Mouse (Mus musculus) heart, adult 2 months (tissue): ENCODE data around the gene Olfr117. TPM values are rescaled to one million over a fixed set of nuclear protein-coding genes. Genes with fewer than 3 reads are reported as not detected.
"Not testable (repeated sequence)": the region's sequence is repeated elsewhere in the genome, so short reads cannot be mapped to it uniquely, and the experiment has no call there.

Experiments used
- DNase-seq, 2 experiments: peaks; one replicate each; pipeline ENCODE4 v3.0.0; 2021
- H3K27ac ChIP-seq: fragments of 200-600 bp; 2 replicates; pipeline ENCODE4 v1.8.1; 2022
- H3K27me3 ChIP-seq: fragments of 200-500 bp; 2 replicates; pipeline ENCODE4 v1.6.1; 2012; ENCODE audit warnings: mild to moderate bottlenecking, low read length, inconsistent platforms, mixed read lengths; ENCODE audit not compliant: control insufficient read depth, insufficient read depth
- H3K36me3 ChIP-seq: fragments of 200-500 bp; 2 replicates; pipeline ENCODE4 v1.6.1; 2012; ENCODE audit warnings: low read length, inconsistent platforms; ENCODE audit not compliant: control insufficient read depth, insufficient read depth
- H3K4me1 ChIP-seq: fragments of 200-500 bp; 2 replicates; pipeline ENCODE4 v1.6.1; 2011; ENCODE audit warnings: low read length; ENCODE audit not compliant: control insufficient read depth, insufficient read depth
- H3K4me3 ChIP-seq: fragments of 200-600 bp; 2 replicates; pipeline ENCODE4 v1.8.1; 2022
- H3K79me2 ChIP-seq: fragments of 200-500 bp; replicated peaks from 2 replicates; pipeline ENCODE4 v1.6.1; 2012; ENCODE audit warnings: mild to moderate bottlenecking, inconsistent platforms, low read length, moderate library complexity, mixed read lengths; ENCODE audit not compliant: control insufficient read depth, insufficient read depth
- H3K9ac ChIP-seq: fragments of 200-500 bp; 2 replicates; pipeline ENCODE4 v1.6.1; 2012; ENCODE audit warnings: low read depth, mild to moderate bottlenecking, control low read depth, inconsistent platforms, low read length, mixed read lengths
- CTCF ChIP-seq: fragments of 200-600 bp; IDR thresholded peaks from 2 replicates; pipeline ENCODE4 v1.8.1; 2022; ENCODE audit warnings: antibody characterized with exemption, mild to moderate bottlenecking, moderate library complexity
- EP300 ChIP-seq: fragments of 200-500 bp; IDR thresholded peaks from 2 replicates; pipeline ENCODE4 v1.6.1; 2011; ENCODE audit warnings: low read depth, low read length, control low read depth; ENCODE audit not compliant: insufficient read depth
- POLR2A ChIP-seq: fragments of 200-500 bp; IDR thresholded peaks from 2 replicates; pipeline ENCODE4 v1.6.1; 2011; ENCODE audit warnings: mild to moderate bottlenecking, low read depth, low read length, control low read depth; ENCODE audit not compliant: insufficient read depth
- WGBS: fragments of 180-500 bp; shearing (Covaris S2); methylation state at CpG from one replicate; pipeline ENCODE4 v1.1.7; 2018; 5-methylcytosine and 5-hydroxymethylcytosine counted together
- intact Hi-C: fragments of 180-260 bp; cut with DNase I; formaldehyde crosslinking; loops from one replicate; pipeline ENCODE4 v1.15.1; 2025
- long read RNA-seq: library from polyadenylated mRNA; stranded (forward); transcript quantifications from one replicate; pipeline ENCODE4 v2.0.0, GENCODE M21; 2021
- polyA plus RNA-seq: library from polyadenylated mRNA; depleted of rRNA; stranded (reverse); fragments of >200 nt; gene quantifications from 2 replicates; pipeline ENCODE4 v1.2.3, GENCODE M21; 2012; rRNA removed
- total RNA-seq, 2 experiments: library from RNA; stranded (reverse); gene quantifications; 2 replicates each; pipeline ENCODE4 v1.2.3; 2021

The Olfr117 gene
- total RNA-seq (not detected), polyA plus RNA-seq (not detected in 2 replicates)
- long read RNA-seq: 0 reads

GRCm38 (mm10) chr17:37663682-37664081 lies at the start of gene Olfr117:
TSS of gene Olfr117 (minus strand) at chr17:37663782.
- no peaks in the 10 kb centered on the region for H3K36me3 ChIP-seq
- no peak for DNase-seq
- no peak within 1 kb of the TSS for H3K27ac ChIP-seq
- WGBS: 28% methylated on average over 1 of the region's 1 CpGs
- H3K9ac ChIP-seq: no peak within 1 kb of the TSS
- no peaks in the 10 kb centered on the region for H3K79me2 ChIP-seq
- H3K27me3 ChIP-seq: no peaks in the 10 kb centered on the region
- intact Hi-C loops: no loop called here
- no peaks in the 10 kb centered on the region for H3K4me1 ChIP-seq
- H3K4me3 ChIP-seq: no peak within 1 kb of the TSS
- TF ChIP-seq CTCF: no peak
- TF ChIP-seq POLR2A: no peak
- no peak for TF ChIP-seq EP300

GRCm38 (mm10) chr17:37696264-37696663 lies 32.7 kb upstream of the Olfr117 start, which contains the start of gene Olfr119:
TSS of gene Olfr119 (plus strand) at chr17:37696564.
- H3K36me3 ChIP-seq, H3K9ac ChIP-seq, DNase-seq, H3K27me3 ChIP-seq, H3K79me2 ChIP-seq, H3K27ac ChIP-seq, intact Hi-C loops, H3K4me1 ChIP-seq, H3K4me3 ChIP-seq: not testable (repeated sequence)
- WGBS: 53% methylated on average over 1 of the region's 1 CpGs

GRCm38 (mm10) chr17:37666688-37667087 lies 3.1 kb upstream of the Olfr117 start, which contains the start of gene Olfr118:
TSS of gene Olfr118 (plus strand) at chr17:37666988.
- no peaks in the 10 kb centered on the region for H3K4me1 ChIP-seq
- WGBS: 48% methylated on average over 2 of the region's 2 CpGs
- H3K27ac ChIP-seq: no peak within 1 kb of the TSS
- intact Hi-C loops: no loop called here
- no peak within 1 kb of the TSS for H3K4me3 ChIP-seq
- no peaks in the 10 kb centered on the region for H3K79me2 ChIP-seq
- no peaks in the 10 kb centered on the region for H3K36me3 ChIP-seq
- H3K9ac ChIP-seq: no peak within 1 kb of the TSS
- TF ChIP-seq POLR2A (no peak), EP300 (no peak)
- no peak for DNase-seq
- H3K27me3 ChIP-seq: no peaks in the 10 kb centered on the region

- no peak for DNase-seq
- no peak within 1 kb of the TSS for H3K27ac ChIP-seq
- 67% methylated on average over 2 of the region's 2 CpGs for WGBS
- H3K36me3 ChIP-seq: no peaks in the 10 kb centered on the region
- no peaks in the 10 kb centered on the region for H3K4me1 ChIP-seq
- H3K79me2 ChIP-seq: no peaks in the 10 kb centered on the region
- intact Hi-C loops: no loop called here
- no peaks in the 10 kb centered on the region for H3K27me3 ChIP-seq
- H3K9ac ChIP-seq: no peak within 1 kb of the TSS
- TF ChIP-seq CTCF (no peak), EP300 (no peak), POLR2A (no peak)
- H3K4me3 ChIP-seq: no peak within 1 kb of the TSS
Observed at GRCm38 (mm10) chr17:37627009-37627408, 36.6 kb downstream of the Olfr117 start, which contains the start of the genes Olfr115 and Olfr116. TSS of gene Olfr115 (minus strand) at chr17:37627109. TSS of gene Olfr116 (minus strand) at chr17:37627199.

Other genes starting within 250 kb of the Olfr117 start
- gene Olfr108, start 218.3 kb downstream of the Olfr117 start, total RNA-seq: not detected
- not detected in 2 replicates for gene Olfr108, start 218.3 kb downstream of the Olfr117 start, polyA plus RNA-seq
- not detected for gene Olfr109, start 204.9 kb downstream of the Olfr117 start, total RNA-seq
- not detected in 2 replicates for gene Olfr109, start 204.9 kb downstream of the Olfr117 start, polyA plus RNA-seq
- gene H2-M2, start 180.2 kb downstream of the Olfr117 start, total RNA-seq: not detected
- gene H2-M2, start 180.2 kb downstream of the Olfr117 start, polyA plus RNA-seq: 0.10 TPM in 1 of 2 replicates, not detected in the other
- gene Olfr110, start 171.3 kb downstream of the Olfr117 start, total RNA-seq: not detected
- not detected in 2 replicates for gene Olfr110, start 171.3 kb downstream of the Olfr117 start, polyA plus RNA-seq
- not detected for gene Olfr111, start 155.8 kb downstream of the Olfr117 start, total RNA-seq
- gene Olfr111, start 155.8 kb downstream of the Olfr117 start, polyA plus RNA-seq: 0.12 TPM in 1 of 2 replicates, not detected in the other
- not detected for gene Olfr112, start 94.3 kb downstream of the Olfr117 start, total RNA-seq
- gene Olfr112, start 94.3 kb downstream of the Olfr117 start, polyA plus RNA-seq: not detected in 2 replicates
- gene Olfr113, start 86.1 kb downstream of the Olfr117 start, total RNA-seq: not detected
- not detected in 2 replicates for gene Olfr113, start 86.1 kb downstream of the Olfr117 start, polyA plus RNA-seq
- gene Olfr114, start 71.0 kb downstream of the Olfr117 start, total RNA-seq: not detected
- gene Olfr114, start 71.0 kb downstream of the Olfr117 start, polyA plus RNA-seq: not detected in 2 replicates
- not detected for gene Olfr115, start 36.7 kb downstream of the Olfr117 start, total RNA-seq
- gene Olfr115, start 36.7 kb downstream of the Olfr117 start, polyA plus RNA-seq: not detected in 2 replicates
- gene Olfr116, start 36.6 kb downstream of the Olfr117 start, total RNA-seq: not detected
- not detected in 2 replicates for gene Olfr116, start 36.6 kb downstream of the Olfr117 start, polyA plus RNA-seq
- gene Olfr118, start 3.2 kb upstream of the Olfr117 start, total RNA-seq: not detected
- gene Olfr118, start 3.2 kb upstream of the Olfr117 start, polyA plus RNA-seq: not detected in 2 replicates
- not detected for gene Olfr119, start 32.8 kb upstream of the Olfr117 start, total RNA-seq
- not detected in 2 replicates for gene Olfr119, start 32.8 kb upstream of the Olfr117 start, polyA plus RNA-seq
- not detected for gene Olfr120, start 58.0 kb upstream of the Olfr117 start, total RNA-seq
- not detected in 2 replicates for gene Olfr120, start 58.0 kb upstream of the Olfr117 start, polyA plus RNA-seq
- gene Olfr121, start 85.1 kb upstream of the Olfr117 start, total RNA-seq: not detected
- not detected in 2 replicates for gene Olfr121, start 85.1 kb upstream of the Olfr117 start, polyA plus RNA-seq
- gene Olfr122, start 104.8 kb upstream of the Olfr117 start, total RNA-seq: not detected
- gene Olfr122, start 104.8 kb upstream of the Olfr117 start, polyA plus RNA-seq: not detected in 2 replicates
- not detected for gene Olfr123, start 129.7 kb upstream of the Olfr117 start, total RNA-seq
- gene Olfr123, start 129.7 kb upstream of the Olfr117 start, polyA plus RNA-seq: not detected in 2 replicates
- not detected for gene Olfr124, start 136.1 kb upstream of the Olfr117 start, total RNA-seq
- not detected in 2 replicates for gene Olfr124, start 136.1 kb upstream of the Olfr117 start, polyA plus RNA-seq
- not detected for gene Olfr125, start 169.2 kb upstream of the Olfr117 start, total RNA-seq
- not detected in 2 replicates for gene Olfr125, start 169.2 kb upstream of the Olfr117 start, polyA plus RNA-seq
- gene Olfr126, start 183.7 kb upstream of the Olfr117 start, total RNA-seq: not detected
- gene Olfr126, start 183.7 kb upstream of the Olfr117 start, polyA plus RNA-seq: not detected in 2 replicates
- not detected for gene Olfr127, start 236.7 kb upstream of the Olfr117 start, total RNA-seq
- gene Olfr127, start 236.7 kb upstream of the Olfr117 start, polyA plus RNA-seq: not detected in 2 replicates